Mouse (Mus musculus) small intestine, adult 2 months (tissue): ENCODE data around the gene BC034090.

Source experiments
- CTCF ChIP-seq: fragments of 200-500 bp; IDR thresholded peaks from 2 replicates; pipeline ENCODE4 v1.5.1; 2012; ENCODE audit warnings: low read depth, mild to moderate bottlenecking, control low read depth, inconsistent platforms, low read length, moderate library complexity, mixed read lengths; ENCODE audit not compliant: insufficient replicate concordance, insufficient read length; ENCODE audit errors: extremely low read depth
- POLR2A ChIP-seq: fragments of 200-500 bp; IDR thresholded peaks from 2 replicates; pipeline ENCODE4 v1.6.1; 2012; ENCODE audit warnings: low read depth, mild to moderate bottlenecking, control low read depth, inconsistent platforms, low read length, moderate library complexity

DNA sequence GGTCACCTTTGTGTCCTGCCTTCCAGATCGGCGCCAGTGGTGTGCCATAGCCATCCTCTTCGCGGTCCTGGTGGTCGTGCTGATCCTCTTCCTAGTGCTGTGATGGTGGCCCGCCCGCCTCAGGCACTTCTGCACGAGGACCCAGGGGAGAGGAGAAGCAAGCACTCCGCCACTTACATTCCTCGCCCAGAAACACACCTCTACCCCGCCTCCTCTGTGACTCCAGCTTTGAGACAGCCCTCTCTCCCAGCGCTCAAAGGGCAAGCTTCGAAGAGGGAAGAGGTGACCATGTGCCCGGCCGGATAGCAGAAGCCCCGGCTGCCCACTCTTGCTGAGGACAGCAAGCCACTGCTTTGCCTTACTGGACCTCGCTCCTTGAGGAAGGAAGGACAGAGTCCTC lies 42.3 kb downstream of the BC034090 start:
- TF ChIP-seq POLR2A (no peak; the same call in 1 of the 2 replicates), CTCF (no peak)
